7 mouse cellular contexts compared by ENCODE assay signal in the genomic region with DNA sequence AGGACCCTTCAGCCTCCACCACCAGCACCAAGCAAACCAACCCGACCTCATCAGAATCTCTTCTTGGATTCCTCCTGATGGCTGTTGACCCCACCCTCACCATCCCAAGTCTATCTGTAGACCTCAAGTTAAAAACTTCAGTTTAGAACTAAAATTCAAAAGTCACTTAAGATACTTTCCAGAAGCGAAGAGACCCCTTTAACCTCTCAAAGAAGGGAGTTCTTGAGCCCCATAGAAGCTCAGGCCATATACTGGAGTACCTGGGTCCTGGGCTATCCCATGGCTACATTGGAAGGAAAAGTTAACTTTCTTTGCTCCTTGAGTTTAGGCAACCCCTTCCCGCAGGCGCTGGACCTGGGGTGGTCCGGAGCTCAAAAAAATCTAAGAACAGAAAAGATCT. TPM values are rescaled to one million over a fixed set of nuclear protein-coding genes. Genes with fewer than 3 reads are reported as not detected.
A peak's percentile ranks its signal among the peaks of the same experiment; 100 is the strongest.
DNase-seq lines count a peak whose midpoint lies in the region; ATAC-seq and TF ChIP-seq lines count a peak whose summit lies in the region.

No protein-coding gene starts in this region.

- H3K4me3 ChIP-seq in lung, postnatal 0 days (ENCODE audit: low read depth, low read length), result peak overlapping the region; percentile 63; the same call in 1 of the 2 replicates
- H3K4me3 ChIP-seq in forebrain, embryonic 12.5 days (replicated peaks), result peak overlapping the region; percentile 59
- H3K4me3 ChIP-seq in limb, embryonic 10.5 days, result peak overlapping the region; percentile 74
- peak overlapping the region; percentile 98 for H3K4me3 ChIP-seq in olfactory bulb, adult 2 months (ENCODE audit: insufficient read depth, low read depth, low read length)

- H3K9ac ChIP-seq in lung, postnatal 0 days (replicated peaks; ENCODE audit: low read depth), result no peak overlapping the region
- peak overlapping the region; percentile 85 for H3K9ac ChIP-seq in forebrain, embryonic 12.5 days

- H3K9me3 ChIP-seq in lung, postnatal 0 days (ENCODE audit: low read length), result no peaks in the 10 kb centered on the region
- H3K9me3 ChIP-seq in forebrain, embryonic 12.5 days, result 0 out of 2 replicates have a peak, but pooled peaks cover 3% of the 10 kb centered on the region
- H3K9me3 ChIP-seq in limb, embryonic 10.5 days (replicated peaks), result no peaks in the 10 kb centered on the region

- no peaks in the 10 kb centered on the region for H3K27me3 ChIP-seq in lung, postnatal 0 days (replicated peaks; ENCODE audit: insufficient read depth, low read length)
- no peaks in the 10 kb centered on the region for H3K27me3 ChIP-seq in forebrain, embryonic 12.5 days
- no peaks in the 10 kb centered on the region for H3K27me3 ChIP-seq in limb, embryonic 10.5 days (ENCODE audit: low read depth, poor library complexity, severe bottlenecking)

- H3K27ac ChIP-seq in lung, postnatal 0 days (ENCODE audit: low read length), result no peak overlapping the region
- H3K27ac ChIP-seq in forebrain, embryonic 12.5 days, result 0 out of 2 replicates have a peak overlapping the region, but pooled peaks have one; percentile 85
- H3K27ac ChIP-seq in limb, embryonic 10.5 days, result peak overlapping the region; percentile 92
- H3K27ac ChIP-seq in olfactory bulb, adult 2 months (ENCODE audit: insufficient read depth, low read depth, low read length), result peak overlapping the region; percentile 82

- no peaks in the 10 kb centered on the region for H3K36me3 ChIP-seq in lung, postnatal 0 days (ENCODE audit: insufficient read depth, low read length)
- no peaks in the 10 kb centered on the region for H3K36me3 ChIP-seq in forebrain, embryonic 12.5 days (replicated peaks)
- 0 out of 2 replicates have a peak, but pooled peaks cover 3% of the 10 kb centered on the region for H3K36me3 ChIP-seq in limb, embryonic 10.5 days

- peak overlapping the region; percentile 99 for H3K4me2 ChIP-seq in lung, postnatal 0 days (replicated peaks; ENCODE audit: low read depth, low read length)
- H3K4me2 ChIP-seq in forebrain, embryonic 12.5 days, result peak overlapping the region; percentile 88

- no peak for TF ChIP-seq CTCF in lung, postnatal 0 days (IDR thresholded peaks at IDR 0.05)
- TF ChIP-seq CTCF in olfactory bulb, adult 2 months (IDR thresholded peaks at IDR 0.05; ENCODE audit: insufficient read depth, low read depth, low read length), result no peak

- DNase-seq in lung, postnatal 0 days (ENCODE audit: low spot score), result no peak
- no peak for DNase-seq in lung, postnatal 14 days
- no peak for DNase-seq in limb, embryonic 10.5 days (ENCODE audit: low spot score)
- DNase-seq in adrenal gland, postnatal 36 days, result no peak
- DNase-seq in right cerebral cortex, postnatal 10 days (ENCODE audit: low spot score in 2 of 2), result no peak

- no peak for TF ChIP-seq EP300 in lung, postnatal 0 days (IDR thresholded peaks at IDR 0.05)

- TF ChIP-seq POLR2A in olfactory bulb, adult 2 months (IDR thresholded peaks at IDR 0.05; ENCODE audit: insufficient read depth, low read depth, low read length), result no peak

- peaks cover 10% of the 10 kb centered on the region; the same call in 1 of the 2 replicates for H3K4me1 ChIP-seq in lung, postnatal 0 days (ENCODE audit: insufficient read depth, low read depth, low read length)
- H3K4me1 ChIP-seq in forebrain, embryonic 12.5 days, result peaks cover 29% of the 10 kb centered on the region
- peaks cover 34% of the 10 kb centered on the region for H3K4me1 ChIP-seq in limb, embryonic 10.5 days
- peaks cover 18% of the 10 kb centered on the region for H3K4me1 ChIP-seq in olfactory bulb, adult 2 months (ENCODE audit: control insufficient read depth, insufficient read depth, low read length)

- ATAC-seq in lung, postnatal 0 days, result no peak
- ATAC-seq in forebrain, embryonic 12.5 days (ENCODE audit: low FRiP score), result peak; percentile 4; the same call in 1 of the 2 replicates

- 11% methylated on average over 5 of the region's 5 CpGs for WGBS in lung, postnatal 0 days
- 11% methylated on average over 5 of the region's 5 CpGs for WGBS in forebrain, embryonic 12.5 days
- 7% methylated on average over 5 of the region's 5 CpGs for WGBS in limb, embryonic 10.5 days
- WGBS in olfactory bulb, adult 2 months, result 15% methylated on average over 5 of the region's 5 CpGs

RNA-seq across cellular contexts. Expression of a gene that starts 1.1 kb away (rescaled TPM):
- 2.8 and 3.3 TPM in 2 replicates for polyA plus RNA-seq in lung, postnatal 0 days (2015; fragmentation: Nextera tagmentation; extraction: Ambion mirVana)
- 9.3 and 10.9 TPM in 2 replicates for polyA plus RNA-seq in forebrain, embryonic 12.5 days (2016; fragmentation: Nextera tagmentation; extraction: Ambion mirVana)
- 8.5 and 13.4 TPM in 2 replicates for polyA plus RNA-seq in limb, embryonic 10.5 days (2016; fragmentation: Nextera tagmentation; extraction: Ambion mirVana)
- polyA plus RNA-seq in olfactory bulb, adult 2 months (2012; ENCODE audit: insufficient read depth, insufficient read length, low replicate concordance, missing spikeins), result not detected in 2 replicates
- 10 to 100 TPM in 1 of 2 experiments, 1 to 10 TPM in 1; 1.4 to 14.3 TPM for total RNA-seq in adrenal gland, postnatal 36 days (2021)
